Mouse (Mus musculus) heart, embryonic 16.5 days (tissue): ENCODE results near the gene Mafb. TPM values are rescaled to one million over a fixed set of nuclear protein-coding genes. Genes with fewer than 3 reads are reported as not detected.

Experiments
- ATAC-seq: fragments of 200-750 bp; cut with Nextera tagmentation; replicated peaks from 2 replicates; pipeline ENCODE4 v1.8.0; 2017; ENCODE audit warnings: moderate number of reproducible peaks; ENCODE audit not compliant: insufficient read depth, low FRiP score; ENCODE audit errors: extremely low read depth
- H3K27ac ChIP-seq: fragments of 300-500 bp; sonication (generic); 2 replicates; pipeline ENCODE4 v1.5.1; 2014; ENCODE audit warnings: mild to moderate bottlenecking, low read length, control low read depth, moderate library complexity
- H3K27me3 ChIP-seq: fragments of 300-500 bp; sonication (generic); 2 replicates; pipeline ENCODE4 v1.6.1; 2014; ENCODE audit warnings: low read length, mixed read lengths; ENCODE audit not compliant: control insufficient read depth, insufficient read depth
- H3K36me3 ChIP-seq: fragments of 300-500 bp; sonication (generic); 2 replicates; pipeline ENCODE4 v1.6.1; 2014; ENCODE audit not compliant: control insufficient read depth, insufficient read depth
- H3K4me1 ChIP-seq: fragments of 300-500 bp; sonication (generic); 2 replicates; pipeline ENCODE4 v1.6.1; 2014; ENCODE audit warnings: low read length, mixed read lengths; ENCODE audit not compliant: control insufficient read depth, insufficient read depth
- H3K4me2 ChIP-seq: fragments of 300-500 bp; sonication (generic); 2 replicates; pipeline ENCODE4 v1.6.1; 2014; ENCODE audit warnings: low read depth, mild to moderate bottlenecking, control low read depth, low read length
- H3K4me3 ChIP-seq: fragments of 300-500 bp; sonication (generic); 2 replicates; pipeline ENCODE4 v1.5.1; 2014; ENCODE audit warnings: mild to moderate bottlenecking, control low read depth, low read length
- H3K9ac ChIP-seq: fragments of 300-500 bp; sonication (generic); 2 replicates; pipeline ENCODE4 v1.6.1; 2014; ENCODE audit warnings: low read length, control low read depth
- H3K9me3 ChIP-seq: fragments of 300-500 bp; sonication (generic); replicated peaks from 2 replicates; pipeline ENCODE4 v1.6.1; 2016; ENCODE audit warnings: low read length; ENCODE audit not compliant: control insufficient read depth
- WGBS: fragments of 180-500 bp; shearing (Covaris S2); extraction: QIAGEN DNeasy Blood & Tissue Kit; methylation state at CpG from one replicate; pipeline ENCODE4 v1.1.7; 2014; 5-methylcytosine and 5-hydroxymethylcytosine counted together
- polyA plus RNA-seq: library from polyadenylated mRNA; unstranded; fragments of >200 nt; fragmentation: Nextera tagmentation; extraction: Ambion mirVana; gene quantifications from 2 replicates; pipeline ENCODE4 v1.2.1, GENCODE M21; 2015

The Mafb gene
- polyA plus RNA-seq, 1 experiment from 2014 or later: 8.2 TPM

DNA sequence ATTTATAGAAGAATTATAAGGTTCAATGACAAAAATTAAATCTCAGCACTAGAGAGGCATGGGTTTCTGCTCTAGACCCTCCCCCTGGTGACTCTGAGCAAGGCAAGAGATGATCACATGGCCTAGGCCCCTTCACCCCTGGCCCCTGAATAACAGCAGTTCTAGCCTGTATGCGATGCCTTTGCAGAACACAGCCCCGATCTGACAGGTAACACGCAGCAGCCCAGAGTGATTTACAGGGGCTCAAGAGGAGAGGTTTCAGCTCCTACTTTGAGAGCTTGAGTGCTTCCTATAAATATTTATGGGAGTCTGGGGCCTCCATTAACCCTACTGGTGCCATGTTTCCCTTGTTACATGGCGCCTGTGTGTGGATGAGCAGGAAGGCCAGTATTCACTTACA lies 9.4 kb downstream of the Mafb start:
- 0 out of 2 replicates have a peak, but pooled peaks cover 3% of the 10 kb centered on the region for H3K4me1 ChIP-seq
- no peak for ATAC-seq
- WGBS: 44% methylated on average over 4 of the region's 4 CpGs
- H3K4me3 ChIP-seq: no peak overlapping the region
- no peak overlapping the region for H3K9ac ChIP-seq
- peaks cover 44% of the 10 kb centered on the region for H3K27me3 ChIP-seq
- no peaks in the 10 kb centered on the region for H3K36me3 ChIP-seq
- no peak overlapping the region for H3K27ac ChIP-seq
- H3K4me2 ChIP-seq: no peak overlapping the region
- H3K9me3 ChIP-seq: no peaks in the 10 kb centered on the region

DNA sequence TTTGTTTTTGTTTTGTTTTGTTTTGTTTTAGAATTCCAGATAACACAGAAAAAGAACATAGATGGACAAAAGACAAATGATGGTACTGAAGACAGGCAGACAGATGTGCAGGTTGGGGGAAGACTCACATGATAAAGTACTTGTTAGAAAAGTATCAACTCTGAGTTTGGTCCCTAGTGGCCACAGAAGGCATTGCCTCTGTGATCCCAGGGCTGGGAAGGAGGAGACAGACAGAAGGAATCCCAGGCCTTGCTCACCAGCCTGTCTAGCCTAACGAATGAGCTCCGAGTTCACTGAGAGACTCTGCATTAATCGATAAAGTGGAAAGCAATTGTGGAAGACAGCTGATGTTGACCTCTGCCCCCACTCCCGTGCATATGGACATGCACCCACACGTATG lies 10.7 kb downstream of the Mafb start:
- no peak overlapping the region for H3K27ac ChIP-seq
- WGBS: 65% methylated on average over 5 of the region's 5 CpGs
- ATAC-seq: no peak
- H3K9me3 ChIP-seq: no peaks in the 10 kb centered on the region
- peaks cover 34% of the 10 kb centered on the region for H3K27me3 ChIP-seq
- no peak overlapping the region for H3K4me2 ChIP-seq
- no peaks in the 10 kb centered on the region for H3K36me3 ChIP-seq
- no peak overlapping the region for H3K4me3 ChIP-seq
- 0 out of 2 replicates have a peak, but pooled peaks cover 3% of the 10 kb centered on the region for H3K4me1 ChIP-seq
- H3K9ac ChIP-seq: no peak overlapping the region

DNA sequence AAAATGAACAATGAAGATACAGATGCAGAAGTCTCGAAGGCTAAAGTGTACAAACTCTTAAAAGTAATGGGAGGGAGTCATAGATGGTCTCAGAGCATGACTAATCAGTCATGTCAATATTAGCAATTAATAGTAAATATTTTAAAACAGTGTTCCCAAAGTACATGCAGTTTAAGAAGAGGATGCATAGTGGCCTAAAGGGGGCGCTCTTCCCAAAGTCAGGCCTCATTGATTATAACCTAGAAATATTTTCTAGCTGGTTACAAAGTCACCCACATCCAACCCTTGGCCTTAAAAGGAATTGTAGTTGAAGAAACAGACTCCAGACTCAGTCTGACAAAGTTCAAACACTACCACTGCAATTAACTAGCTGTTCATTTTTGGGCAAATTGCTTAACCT lies 12.5 kb downstream of the Mafb start:
- H3K4me2 ChIP-seq: no peak overlapping the region
- H3K4me1 ChIP-seq: 0 out of 2 replicates have a peak, but pooled peaks cover 3% of the 10 kb centered on the region
- H3K36me3 ChIP-seq: no peaks in the 10 kb centered on the region
- ATAC-seq: no peak
- H3K9me3 ChIP-seq: no peaks in the 10 kb centered on the region
- peaks cover 18% of the 10 kb centered on the region for H3K27me3 ChIP-seq
- WGBS: 64% methylated on average over 2 of the region's 2 CpGs
- H3K9ac ChIP-seq: no peak overlapping the region
- no peak overlapping the region for H3K4me3 ChIP-seq
- no peak overlapping the region for H3K27ac ChIP-seq

DNA sequence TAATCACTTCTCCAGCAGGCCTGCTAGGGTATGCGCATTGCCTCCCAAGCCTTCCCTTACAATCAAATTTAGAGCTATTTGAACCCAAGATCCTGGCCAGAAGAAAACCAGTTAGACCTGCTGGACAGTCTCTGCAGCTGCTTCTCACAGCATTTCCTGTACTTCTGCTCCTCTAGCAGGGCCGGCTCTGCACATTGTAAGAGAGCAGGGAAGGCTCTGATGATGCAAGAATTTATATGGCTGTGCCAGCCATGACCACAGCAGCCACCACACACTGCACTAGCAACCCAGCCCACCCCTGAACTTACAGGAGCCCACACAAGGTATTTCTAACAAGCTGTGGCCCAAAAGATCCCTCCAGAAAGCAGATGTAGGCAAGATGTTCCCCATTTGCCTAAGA lies 13.3 kb downstream of the Mafb start:
- no peak overlapping the region for H3K4me3 ChIP-seq
- 45% methylated on average over 2 of the region's 2 CpGs for WGBS
- 0 out of 2 replicates have a peak, but pooled peaks have one; percentile 16 for ATAC-seq
- H3K9ac ChIP-seq: no peak overlapping the region
- no peaks in the 10 kb centered on the region for H3K4me1 ChIP-seq
- no peaks in the 10 kb centered on the region for H3K36me3 ChIP-seq
- peaks cover 12% of the 10 kb centered on the region for H3K27me3 ChIP-seq
- no peaks in the 10 kb centered on the region for H3K9me3 ChIP-seq
- H3K27ac ChIP-seq: no peak overlapping the region
- no peak overlapping the region for H3K4me2 ChIP-seq

DNA sequence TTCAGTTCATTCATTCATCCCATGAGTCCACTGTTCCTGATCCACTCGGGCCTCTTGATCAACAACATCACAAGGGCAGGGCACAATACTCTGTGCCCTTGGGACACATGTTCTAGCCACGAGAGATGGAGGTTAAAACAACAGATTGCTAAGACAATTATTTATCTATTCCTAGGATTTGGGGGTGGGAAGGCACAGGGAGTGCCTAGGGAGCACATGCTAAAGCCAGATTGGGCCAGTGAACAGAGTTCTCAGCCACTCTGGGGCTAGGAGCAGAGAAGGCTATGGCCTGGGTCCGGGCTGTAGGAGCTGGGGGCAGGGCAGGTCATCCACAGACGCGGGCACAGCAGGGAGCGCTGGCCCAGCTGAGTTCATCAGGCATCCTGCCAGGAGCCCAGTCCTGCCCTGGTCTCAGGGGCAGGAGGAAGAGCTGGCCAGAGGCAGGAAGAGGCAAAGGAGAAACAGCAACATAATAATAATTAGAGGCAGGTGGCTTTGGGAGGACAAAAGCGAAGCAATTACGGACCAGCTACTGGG lies 15.8 kb downstream of the Mafb start:
- H3K4me2 ChIP-seq: no peak overlapping the region
- no peak overlapping the region for H3K9ac ChIP-seq
- no peaks in the 10 kb centered on the region for H3K9me3 ChIP-seq
- H3K4me1 ChIP-seq: no peaks in the 10 kb centered on the region
- H3K4me3 ChIP-seq: no peak overlapping the region
- no peak overlapping the region for H3K27ac ChIP-seq
- no peaks in the 10 kb centered on the region for H3K36me3 ChIP-seq
- no peaks in the 10 kb centered on the region for H3K27me3 ChIP-seq
- WGBS: 45% methylated on average over 8 of the region's 8 CpGs
- no peak for ATAC-seq

DNA sequence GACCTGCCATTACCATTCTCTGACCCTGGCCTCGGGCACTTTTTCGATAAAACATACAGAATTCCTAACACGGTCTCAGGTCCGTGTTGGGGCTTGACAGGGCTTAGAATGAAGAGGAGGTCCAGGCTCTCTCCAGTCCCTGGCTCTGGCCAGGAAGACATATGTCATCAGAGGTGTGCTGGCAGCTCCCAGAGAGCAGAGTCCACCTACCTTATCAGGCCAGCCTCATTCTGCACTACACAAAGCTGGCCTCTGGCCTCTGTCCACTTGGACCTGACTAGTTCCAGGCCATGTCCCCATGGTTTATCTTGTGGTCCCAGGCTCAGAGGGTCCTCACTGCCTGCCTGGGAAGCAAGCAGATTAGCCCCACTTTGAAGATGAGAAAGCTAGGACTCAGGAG lies 17.3 kb downstream of the Mafb start:
- Histone ChIP-seq H3K27me3 (no peaks in the 10 kb centered on the region), H3K9ac (no peak overlapping the region), H3K27ac (no peak overlapping the region), H3K9me3 (no peaks in the 10 kb centered on the region), H3K4me3 (no peak overlapping the region), H3K4me1 (no peaks in the 10 kb centered on the region), H3K4me2 (no peak overlapping the region), H3K36me3 (no peaks in the 10 kb centered on the region)
- no peak for ATAC-seq
- 46% methylated on average over 4 of the region's 4 CpGs for WGBS

DNA sequence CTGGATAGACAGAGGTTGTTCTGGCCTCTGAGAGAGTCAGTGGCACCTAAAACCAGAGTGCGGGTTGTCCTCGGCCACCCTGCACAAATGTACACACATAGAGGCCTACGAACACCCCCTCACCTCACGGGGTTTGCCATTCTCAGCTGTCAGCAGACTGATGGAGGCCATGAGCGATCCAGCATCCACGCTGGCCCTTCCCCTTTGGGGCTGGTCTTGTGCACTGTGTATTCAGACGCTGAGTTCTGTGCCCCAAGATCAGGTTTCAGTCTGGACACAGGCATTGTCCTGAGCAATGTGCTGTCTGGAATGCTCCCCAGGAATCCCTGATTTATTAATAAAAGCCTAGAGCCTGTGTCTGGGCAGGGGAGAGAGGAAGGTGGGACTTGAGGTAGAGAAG lies 18.1 kb downstream of the Mafb start:
- H3K9me3 ChIP-seq: no peaks in the 10 kb centered on the region
- no peaks in the 10 kb centered on the region for H3K27me3 ChIP-seq
- H3K36me3 ChIP-seq: no peaks in the 10 kb centered on the region
- H3K4me3 ChIP-seq: no peak overlapping the region
- H3K4me2 ChIP-seq: no peak overlapping the region
- no peak overlapping the region for H3K9ac ChIP-seq
- no peaks in the 10 kb centered on the region for H3K4me1 ChIP-seq
- ATAC-seq: 0 out of 2 replicates have a peak, but pooled peaks have one; percentile 24
- no peak overlapping the region for H3K27ac ChIP-seq
- 36% methylated on average over 7 of the region's 7 CpGs for WGBS

DNA sequence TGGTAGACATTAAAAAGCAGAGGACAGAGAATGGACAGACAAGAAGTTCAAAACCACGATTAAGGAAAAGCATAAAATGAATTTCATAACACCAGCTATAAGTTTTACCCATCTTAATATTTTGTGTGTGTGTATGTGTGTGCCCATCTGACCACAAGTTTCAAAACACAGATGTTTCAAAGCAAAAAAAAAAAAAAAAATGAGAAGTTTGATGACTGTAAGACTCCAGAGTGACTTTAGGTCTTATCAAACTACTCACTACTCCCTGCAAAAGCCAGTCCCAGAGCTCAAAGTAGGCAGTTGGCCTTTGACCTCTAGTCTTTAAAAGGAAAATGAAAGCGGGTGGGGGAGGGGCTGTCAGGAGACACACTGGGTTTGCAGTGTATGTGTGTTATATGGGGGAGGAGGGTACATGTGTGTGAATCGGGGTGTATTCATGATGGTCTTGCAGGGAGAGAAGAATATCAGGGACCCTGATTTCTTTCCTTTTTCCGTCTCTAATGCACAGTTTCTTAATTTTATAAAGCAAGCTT lies 18.7 kb downstream of the Mafb start:
- Histone ChIP-seq H3K27me3 (no peaks in the 10 kb centered on the region), H3K36me3 (no peaks in the 10 kb centered on the region), H3K4me3 (no peak overlapping the region), H3K27ac (no peak overlapping the region), H3K4me2 (no peak overlapping the region), H3K4me1 (no peaks in the 10 kb centered on the region), H3K9me3 (no peaks in the 10 kb centered on the region), H3K9ac (no peak overlapping the region)
- no peak for ATAC-seq
- 76% methylated on average over 4 of the region's 4 CpGs for whole genome bisulfite sequencing

DNA sequence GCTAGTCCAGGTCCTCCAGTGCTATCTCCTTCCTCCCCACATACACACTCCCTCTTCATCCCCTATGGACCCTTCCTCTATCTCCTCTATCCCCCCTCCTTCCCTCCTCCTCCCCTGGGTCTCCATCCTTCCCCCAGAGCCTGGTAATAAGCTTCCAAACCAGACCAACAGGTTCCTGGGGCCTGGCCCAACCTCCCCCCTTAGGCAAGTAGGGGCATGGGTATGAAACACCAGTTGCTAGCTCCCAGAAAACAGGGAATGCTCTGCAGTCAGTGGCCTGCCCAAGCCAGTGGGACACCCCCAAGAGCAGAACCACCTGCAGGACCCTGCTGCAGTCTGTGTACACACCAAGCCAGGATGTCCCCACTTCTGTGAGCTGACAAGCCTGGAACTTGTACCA lies 21.2 kb downstream of the Mafb start:
- no peaks in the 10 kb centered on the region for H3K27me3 ChIP-seq
- no peaks in the 10 kb centered on the region for H3K4me1 ChIP-seq
- no peak for ATAC-seq
- no peak overlapping the region for H3K27ac ChIP-seq
- no peak overlapping the region for H3K4me3 ChIP-seq
- no peaks in the 10 kb centered on the region for H3K36me3 ChIP-seq
- H3K9ac ChIP-seq: no peak overlapping the region
- no peak overlapping the region for H3K4me2 ChIP-seq
- no peaks in the 10 kb centered on the region for H3K9me3 ChIP-seq
